In genomic region chr19:44294588-44295041, GRCm38 (mm10) we compare ENCODE assay signal across 8 mouse cellular contexts. TPM values are rescaled to one million over a fixed set of nuclear protein-coding genes. Genes with fewer than 3 reads are reported as not detected.
DNase-seq lines count a peak whose midpoint lies in the region; ATAC-seq lines count a peak whose summit lies in the region.

No protein-coding gene starts in this region.

- 1% methylated on average over 14 of the region's 14 CpGs for WGBS in hindbrain, embryonic 11.5 days

- peak overlapping the region; percentile 95 for H3K27ac ChIP-seq in hindbrain, embryonic 11.5 days (ENCODE audit: low read depth, low read length)

- H3K36me3 ChIP-seq in hindbrain, embryonic 11.5 days (ENCODE audit: control insufficient read depth, insufficient read depth, low read length), result peaks cover 19% of the 10 kb centered on the region

- peaks cover 29% of the 10 kb centered on the region for H3K4me1 ChIP-seq in hindbrain, embryonic 11.5 days (replicated peaks; ENCODE audit: control insufficient read depth, insufficient read depth, low read length)

- peak; percentile 87 for DNase-seq in MN1 (ENCODE audit: low spot score)
- DNase-seq in cerebellum, adult 9-10 months, result peak; percentile 93
- peak; percentile 77 to 95 for DNase-seq in frontal cortex, adult 2 months (ENCODE audit: extremely low spot score in 1 of 2, low spot score in 1 of 2)
- DNase-seq in hindbrain, embryonic 11.5 days (ENCODE audit: low spot score), result peak; percentile 93
- DNase-seq in layer of hippocampus, postnatal 10 days (ENCODE audit: low spot score in 2 of 2), result peak; percentile 93 to 94
- peak; percentile 94 for DNase-seq in lung, postnatal 10 days
- peak; percentile 90 for DNase-seq in ovary, postnatal 14 days (ENCODE audit: low spot score)
- peak; percentile 91 to 97 for DNase-seq in thymus, postnatal 10 days (ENCODE audit: low spot score in 2 of 2)

- peak overlapping the region; percentile 99 for H3K9ac ChIP-seq in hindbrain, embryonic 11.5 days (ENCODE audit: low read depth, low read length)

- no peaks in the 10 kb centered on the region for H3K9me3 ChIP-seq in hindbrain, embryonic 11.5 days (ENCODE audit: control insufficient read depth, low read length)

- peak overlapping the region; percentile 98 for H3K4me2 ChIP-seq in hindbrain, embryonic 11.5 days (replicated peaks; ENCODE audit: low read depth, low read length)

- peak; percentile 52 for ATAC-seq in hindbrain, embryonic 11.5 days (ENCODE audit: low FRiP score)

- no peaks in the 10 kb centered on the region for H3K27me3 ChIP-seq in hindbrain, embryonic 11.5 days (ENCODE audit: control insufficient read depth, insufficient read depth, low read length)

- peak overlapping the region; percentile 99 for H3K4me3 ChIP-seq in hindbrain, embryonic 11.5 days (ENCODE audit: low read depth, low read length)

RNA-seq across cellular contexts. Expression of gene Scd2, which starts 1.1 kb away (rescaled TPM):
- 626 and 656 TPM in 2 replicates for polyA plus RNA-seq in frontal cortex, adult 2 months (2012; rRNA removed)
- polyA plus RNA-seq in hindbrain, embryonic 11.5 days (2014; fragmentation: Nextera tagmentation; extraction: Ambion mirVana), result 314 and 349 TPM in 2 replicates
- total RNA-seq in layer of hippocampus, postnatal 10 days (2021), result 100 to 1,000 TPM; 715 to 736 TPM

RNA-seq across cellular contexts. Expression of gene Scd4, which starts 38.3 kb away (rescaled TPM):
- 0.27 and 0.30 TPM in 2 replicates for polyA plus RNA-seq in frontal cortex, adult 2 months (2012; rRNA removed)
- polyA plus RNA-seq in hindbrain, embryonic 11.5 days (2014; fragmentation: Nextera tagmentation; extraction: Ambion mirVana), result 0.06 TPM in 1 of 2 replicates, not detected in the other
- total RNA-seq in layer of hippocampus, postnatal 10 days (2021), result 1 to 10 TPM; 1.5 to 2.8 TPM

Comparison
In these comparisons a context has a peak if more than half of its experiments do, and no peak if none do; other contexts are left out.
1. Peak in every context shown above with its lines: DNase-seq, ATAC-seq, H3K4me3 ChIP-seq and H3K27ac ChIP-seq.